Mouse (Mus musculus) MEL (cell line): ENCODE data around the gene Gm7879. TPM values are rescaled to one million over a fixed set of nuclear protein-coding genes. Genes with fewer than 3 reads are reported as not detected.

Experiments used
- DNase-seq: peaks from one replicate; pipeline ENCODE4 v3.0.0; 2011; ENCODE audit warnings: low read depth, low spot score
- H3K27ac ChIP-seq: 2 replicates; pipeline ENCODE4 v1.5.1; 2012; ENCODE audit warnings: low read depth, mild to moderate bottlenecking, control low read depth, low read length, moderate library complexity; ENCODE audit not compliant: control insufficient read depth
- H3K27me3 ChIP-seq, 2 experiments: fragments of 150-350 bp in 1 of 2; sonication (generic) in 1 of 2; 2 replicates each; pipeline ENCODE4 v1.6.1; 2012; ENCODE audit warnings: low read length in 2 of 2, mild to moderate bottlenecking in 2 of 2, improper control_type of control experiment in 1 of 2, moderate library complexity in 1 of 2; ENCODE audit not compliant: insufficient read depth in 2 of 2, control insufficient read depth in 1 of 2
- H3K36me3 ChIP-seq, 2 experiments: 2 replicates each; pipeline ENCODE4 v1.6.1; 2012 to 2014; ENCODE audit warnings: low read length in 2 of 2, improper control_type of control experiment in 1 of 2, inconsistent platforms in 1 of 2, mild to moderate bottlenecking in 1 of 2; ENCODE audit not compliant: insufficient read depth in 2 of 2, control insufficient read depth in 1 of 2
- H3K4me1 ChIP-seq, 2 experiments: fragments of 150-350 bp in 1 of 2; sonication (generic) in 1 of 2; 2 replicates each; pipeline ENCODE4 v1.6.1; 2012; ENCODE audit warnings: low read length in 2 of 2, improper control_type of control experiment in 1 of 2, mild to moderate bottlenecking in 1 of 2; ENCODE audit not compliant: insufficient read depth in 2 of 2, control insufficient read depth in 1 of 2
- H3K4me3 ChIP-seq, 2 experiments: fragments of 150-350 bp in 1 of 2; sonication (generic) in 1 of 2; 2 replicates each; pipeline ENCODE4 v1.5.1; 2012; ENCODE audit warnings: low read depth in 2 of 2, low read length in 2 of 2, mild to moderate bottlenecking in 2 of 2, moderate library complexity in 2 of 2, control low read depth in 1 of 2, improper control_type of control experiment in 1 of 2; ENCODE audit not compliant: control insufficient read depth in 1 of 2, insufficient read depth in 1 of 2
- H3K79me2 ChIP-seq: 2 replicates; pipeline ENCODE4 v1.6.1; 2012; ENCODE audit warnings: mild to moderate bottlenecking, low read length, moderate library complexity; ENCODE audit not compliant: control insufficient read depth, poor library complexity, insufficient read depth
- H3K9ac ChIP-seq: 2 replicates; pipeline ENCODE4 v1.6.1; 2012; ENCODE audit warnings: low read depth, mild to moderate bottlenecking, control low read depth, low read length, moderate library complexity; ENCODE audit not compliant: control insufficient read depth, poor library complexity, severe bottlenecking
- H3K9me3 ChIP-seq: fragments of 150-350 bp; sonication (generic); replicated peaks from 2 replicates; pipeline ENCODE4 v1.6.1; 2012; ENCODE audit warnings: mild to moderate bottlenecking, low read length, improper control_type of control experiment, moderate library complexity; ENCODE audit not compliant: insufficient read depth
- CTCF ChIP-seq, 3 experiments: IDR thresholded peaks in 2 of 3; conservative IDR thresholded peaks in 1 of 3; 2 replicates each; pipeline ENCODE4 v1.5.1; 2011 to 2012; ENCODE audit warnings: low read length in 3 of 3, low read depth in 2 of 3, mild to moderate bottlenecking in 2 of 3, improper control_type of control experiment in 1 of 3, inconsistent platforms in 1 of 3, mixed read lengths in 1 of 3, moderate library complexity in 1 of 3; ENCODE audit not compliant: control insufficient read depth in 1 of 3, insufficient read depth in 1 of 3, poor library complexity in 1 of 3, severe bottlenecking in 1 of 3
- E2F4 ChIP-seq: IDR thresholded peaks from 2 replicates; pipeline ENCODE4 v1.6.1; 2011; ENCODE audit warnings: low read depth, low read length, improper control_type of control experiment, borderline replicate concordance
- ETS1 ChIP-seq: IDR thresholded peaks from 2 replicates; pipeline ENCODE4 v1.6.1; 2012; ENCODE audit warnings: low read depth, mild to moderate bottlenecking, inconsistent platforms, low read length, improper control_type of control experiment, moderate library complexity
- GABPA ChIP-seq: IDR thresholded peaks from 2 replicates; pipeline ENCODE4 v1.6.1; 2012; ENCODE audit warnings: low read depth, mild to moderate bottlenecking, inconsistent platforms, low read length, improper control_type of control experiment, moderate library complexity
- GATA1 ChIP-seq: IDR thresholded peaks from 2 replicates; pipeline ENCODE4 v1.6.1; 2011; ENCODE audit warnings: low read depth, low read length, improper control_type of control experiment
- HCFC1 ChIP-seq: IDR thresholded peaks from 2 replicates; pipeline ENCODE4 v1.6.1; 2012; ENCODE audit warnings: low read depth, mild to moderate bottlenecking, inconsistent platforms, low read length, improper control_type of control experiment, moderate library complexity
- JUND ChIP-seq: IDR thresholded peaks from 2 replicates; pipeline ENCODE4 v1.6.1; 2011; ENCODE audit warnings: low read depth, mild to moderate bottlenecking, improper control_type of control experiment, low read length
- MAFK ChIP-seq: IDR thresholded peaks from 2 replicates; pipeline ENCODE4 v1.6.1; 2011; ENCODE audit warnings: low read depth, mild to moderate bottlenecking, low read length, improper control_type of control experiment, borderline replicate concordance
- MAX ChIP-seq: IDR thresholded peaks from 2 replicates; pipeline ENCODE4 v1.6.1; 2011; ENCODE audit warnings: low read length, improper control_type of control experiment
- MAZ ChIP-seq: IDR thresholded peaks from 2 replicates; pipeline ENCODE4 v1.6.1; 2012; ENCODE audit warnings: low read depth, mild to moderate bottlenecking, inconsistent platforms, low read length, improper control_type of control experiment
- MEF2A ChIP-seq: IDR thresholded peaks from 2 replicates; pipeline ENCODE4 v1.6.1; 2014; ENCODE audit warnings: low read depth, mild to moderate bottlenecking, inconsistent platforms, low read length, improper control_type of control experiment; ENCODE audit not compliant: poor library complexity, insufficient replicate concordance, severe bottlenecking; ENCODE audit errors: extremely low read depth
- MXI1 ChIP-seq: IDR thresholded peaks from 2 replicates; pipeline ENCODE4 v1.6.1; 2011; ENCODE audit warnings: mild to moderate bottlenecking, low read depth, low read length, improper control_type of control experiment
- MYB ChIP-seq: IDR thresholded peaks from 2 replicates; pipeline ENCODE4 v1.6.1; 2011; ENCODE audit warnings: mild to moderate bottlenecking, low read depth, low read length, improper control_type of control experiment
- MYC ChIP-seq: IDR thresholded peaks from 2 replicates; pipeline ENCODE4 v1.6.1; 2011; ENCODE audit warnings: low read depth, mild to moderate bottlenecking, low read length, improper control_type of control experiment, moderate library complexity
- NELFE ChIP-seq: IDR thresholded peaks from 2 replicates; pipeline ENCODE4 v1.6.1; 2011; ENCODE audit warnings: low read depth, low read length, improper control_type of control experiment
- POLR2A ChIP-seq, 2 experiments: IDR thresholded peaks; 2 replicates each; pipeline ENCODE4 v1.6.1; 2011 to 2012; ENCODE audit warnings: low read length in 2 of 2, mild to moderate bottlenecking in 2 of 2, control low read depth in 1 of 2, improper control_type of control experiment in 1 of 2, low read depth in 1 of 2, moderate library complexity in 1 of 2; ENCODE audit not compliant: control insufficient read depth in 1 of 2, insufficient read depth in 1 of 2, poor library complexity in 1 of 2
- POLR2AphosphoS2 ChIP-seq: IDR thresholded peaks from 2 replicates; pipeline ENCODE4 v1.6.1; 2011; ENCODE audit warnings: low read length, improper control_type of control experiment
- POLR2AphosphoS5 ChIP-seq: IDR thresholded peaks from 2 replicates; pipeline ENCODE4 v1.6.1; 2012; ENCODE audit warnings: low read depth, borderline replicate concordance, mild to moderate bottlenecking, inconsistent platforms, low read length, moderate library complexity, mixed read lengths
- RAD21 ChIP-seq: IDR thresholded peaks from 2 replicates; pipeline ENCODE4 v1.6.1; 2011; ENCODE audit warnings: mild to moderate bottlenecking, low read depth, low read length, improper control_type of control experiment
- RCOR1 ChIP-seq: IDR thresholded peaks from 2 replicates; pipeline ENCODE4 v1.6.1; 2012; ENCODE audit warnings: low read depth, mild to moderate bottlenecking, inconsistent platforms, low read length, improper control_type of control experiment
- SIN3A ChIP-seq: IDR thresholded peaks from 2 replicates; pipeline ENCODE4 v1.6.1; 2012; ENCODE audit warnings: low read length, improper control_type of control experiment, inconsistent platforms
- SMC3 ChIP-seq: IDR thresholded peaks from 2 replicates; pipeline ENCODE4 v1.6.1; 2011; ENCODE audit warnings: low read depth, low read length, improper control_type of control experiment
- TBP ChIP-seq: IDR thresholded peaks from 2 replicates; pipeline ENCODE4 v1.8.0; 2011; ENCODE audit warnings: low read depth, low read length, improper control_type of control experiment
- UBTF ChIP-seq: IDR thresholded peaks from 2 replicates; pipeline ENCODE4 v1.6.1; 2012; ENCODE audit warnings: low read depth, mild to moderate bottlenecking, inconsistent platforms, low read length, improper control_type of control experiment, moderate library complexity, borderline replicate concordance; ENCODE audit not compliant: insufficient read depth
- USF2 ChIP-seq, 2 experiments: IDR thresholded peaks; 2 replicates each; pipeline ENCODE4 v1.6.1; 2011 to 2012; ENCODE audit warnings: improper control_type of control experiment in 2 of 2, low read length in 2 of 2, borderline replicate concordance in 1 of 2, inconsistent platforms in 1 of 2, low read depth in 1 of 2, mild to moderate bottlenecking in 1 of 2; ENCODE audit not compliant: insufficient read depth in 1 of 2
- ZC3H11A ChIP-seq: IDR thresholded peaks from 2 replicates; pipeline ENCODE4 v1.6.1; 2012; ENCODE audit warnings: low read depth, mild to moderate bottlenecking, inconsistent platforms, low read length, improper control_type of control experiment
- ZKSCAN1 ChIP-seq: IDR thresholded peaks from 2 replicates; pipeline ENCODE4 v1.6.1; 2012; ENCODE audit warnings: low read depth, mild to moderate bottlenecking, inconsistent platforms, low read length, improper control_type of control experiment, moderate library complexity
- ZNF384 ChIP-seq: IDR thresholded peaks from 2 replicates; pipeline ENCODE4 v1.6.1; 2012; ENCODE audit warnings: low read depth, mild to moderate bottlenecking, inconsistent platforms, low read length, improper control_type of control experiment
- polyA plus RNA-seq, 2 experiments: library from polyadenylated mRNA; stranded (reverse) in 1 of 2; unstranded in 1 of 2; fragments of >175 nt in 1 of 2; fragments of >200 nt in 1 of 2; gene quantifications; 2 replicates each; pipeline versions ENCODE4 v1.2.1 to v1.2.4; 2012; ENCODE audit warnings: low replicate concordance in 2 of 2, low read depth in 1 of 2; ENCODE audit not compliant: insufficient read length in 2 of 2, insufficient read depth in 1 of 2, missing spikeins in 1 of 2
- total RNA-seq: library from RNA; depleted of rRNA; stranded (reverse); fragments of 300-350 nt; gene quantifications from 2 replicates; pipeline ENCODE4 v1.2.3, GENCODE M21; 2012

Gene Gm7879
- total and polyA plus RNA-seq, 3 experiments = 3.0 TPM; not detected in 2

- no peaks in the 10 kb centered on the region for H3K79me2 ChIP-seq
- H3K27me3 ChIP-seq = no peaks in the 10 kb centered on the region
- H3K9me3 ChIP-seq = no peaks in the 10 kb centered on the region
- H3K4me3 ChIP-seq = no peak within 1 kb of the TSS
- TF ChIP-seq ZNF384 (no peak), POLR2A (IDR thresholded peaks at IDR 0.05; ENCODE audit: control insufficient read depth in 1 of 2, insufficient read depth in 1 of 2, low read depth in 1 of 2, low read length in 2 of 2, poor library complexity in 1 of 2) (no peak), GATA1 (no peak)
- no peak within 1 kb of the TSS for H3K27ac ChIP-seq
- no peaks in the 10 kb centered on the region; a peak in 1 of 4 replicates for H3K4me1 ChIP-seq
- DNase-seq = no peak
- no peaks in the 10 kb centered on the region for H3K36me3 ChIP-seq
- no peak within 1 kb of the TSS for H3K9ac ChIP-seq
These were observed 44.7 kb upstream of the Gm7879 start, which contains the start of gene Cd38 for GRCm38 (mm10) chr5:43868253-43868652. Cd38 (plus strand) TSS chr5:43868553.

- no peak overlapping the region for H3K9ac ChIP-seq
- no peaks in the 10 kb centered on the region; a peak in 1 of 4 replicates for H3K4me1 ChIP-seq
These were observed 44.0 kb upstream of the Gm7879 start for GRCm38 (mm10) chr5:43868711-43869600.

GRCm38 (mm10) chr5:43871845-43872244 lies 41.1 kb upstream of the Gm7879 start:
- no peak for TF ChIP-seq SIN3A
- no peak for TF ChIP-seq ZC3H11A
- TF ChIP-seq MYC = no peak
- TF ChIP-seq GATA1 = no peak
- TF ChIP-seq UBTF = no peak
- no peak for TF ChIP-seq POLR2AphosphoS5
- no peak for TF ChIP-seq MXI1
- no peak for TF ChIP-seq CTCF (IDR thresholded peaks at IDR 0.05 in 2 of 3, conservative IDR thresholded peaks at IDR 0.05 in 1 of 3; ENCODE audit: control insufficient read depth in 1 of 3, insufficient read depth in 1 of 3, low read depth in 2 of 3, low read length in 3 of 3, poor library complexity in 1 of 3, severe bottlenecking in 1 of 3)
- TF ChIP-seq SMC3 = no peak
- TF ChIP-seq TBP = no peak
- TF ChIP-seq USF2 (IDR thresholded peaks at IDR 0.05; ENCODE audit: borderline replicate concordance in 1 of 2, insufficient read depth in 1 of 2, low read depth in 1 of 2, low read length in 2 of 2) = no peak
- no peak for TF ChIP-seq MEF2A
- no peak for TF ChIP-seq JUND
- TF ChIP-seq HCFC1 = no peak
- no peak for TF ChIP-seq GABPA
- Histone ChIP-seq H3K4me3 (no peak overlapping the region), H3K4me1 (no peaks in the 10 kb centered on the region; a peak in 1 of 4 replicates), H3K27me3 (peaks cover 0 to 2% of the 10 kb centered on the region in 2 experiments; a peak in 2 of 4 replicates), H3K79me2 (no peaks in the 10 kb centered on the region), H3K27ac (no peak overlapping the region), H3K36me3 (no peaks in the 10 kb centered on the region), H3K9me3 (no peaks in the 10 kb centered on the region), H3K9ac (no peak overlapping the region)
- DNase-seq = no peak

More at GRCm38 (mm10) chr5:43868711-43869600, 44.0 kb upstream of the Gm7879 start:
- TF ChIP-seq SMC3 (no peak), MAX (no peak), POLR2AphosphoS2 (no peak), RAD21 (no peak), USF2 (IDR thresholded peaks at IDR 0.05; ENCODE audit: borderline replicate concordance in 1 of 2, insufficient read depth in 1 of 2, low read depth in 1 of 2, low read length in 2 of 2) (no peak), E2F4 (no peak), ETS1 (no peak), MXI1 (no peak), MAFK (no peak), MYB (no peak), RCOR1 (no peak), NELFE (no peak), MAZ (no peak), ZKSCAN1 (no peak), ZNF384 (no peak), MEF2A (no peak), SIN3A (no peak), CTCF (IDR thresholded peaks at IDR 0.05 in 2 of 3, conservative IDR thresholded peaks at IDR 0.05 in 1 of 3; ENCODE audit: control insufficient read depth in 1 of 3, insufficient read depth in 1 of 3, low read depth in 2 of 3, low read length in 3 of 3, poor library complexity in 1 of 3, severe bottlenecking in 1 of 3) (no peak)
- no peaks in the 10 kb centered on the region for H3K79me2 ChIP-seq
- no peaks in the 10 kb centered on the region for H3K36me3 ChIP-seq
- H3K27ac ChIP-seq = no peak overlapping the region
- H3K4me3 ChIP-seq = no peak overlapping the region
- no peaks in the 10 kb centered on the region for H3K27me3 ChIP-seq
- DNase-seq = no peak
- no peaks in the 10 kb centered on the region for H3K9me3 ChIP-seq
